Mouse (Mus musculus) left cerebral cortex, postnatal 36 days (tissue): ENCODE measurements around the gene Clasp2. TPM values are rescaled to one million over a fixed set of nuclear protein-coding genes. Genes with fewer than 3 reads are reported as not detected.

Source experiments
- DNase-seq, 2 experiments: peaks; one replicate each; pipeline ENCODE4 v3.0.0; 2021 to 2022; ENCODE audit warnings: low spot score in 2 of 2, mixed read lengths in 1 of 2
- intact Hi-C: fragments of 180-260 bp; cut with DNase I; formaldehyde crosslinking; loops from one replicate; pipeline ENCODE4 v1.15.1; 2025
- total RNA-seq, 2 experiments: library from RNA; stranded (reverse); gene quantifications; 2 replicates each; pipeline ENCODE4 v1.2.3; 2021

Clasp2 gene
- total RNA-seq, 2 experiments from 2014 or later: 226 to 229 TPM

DNA sequence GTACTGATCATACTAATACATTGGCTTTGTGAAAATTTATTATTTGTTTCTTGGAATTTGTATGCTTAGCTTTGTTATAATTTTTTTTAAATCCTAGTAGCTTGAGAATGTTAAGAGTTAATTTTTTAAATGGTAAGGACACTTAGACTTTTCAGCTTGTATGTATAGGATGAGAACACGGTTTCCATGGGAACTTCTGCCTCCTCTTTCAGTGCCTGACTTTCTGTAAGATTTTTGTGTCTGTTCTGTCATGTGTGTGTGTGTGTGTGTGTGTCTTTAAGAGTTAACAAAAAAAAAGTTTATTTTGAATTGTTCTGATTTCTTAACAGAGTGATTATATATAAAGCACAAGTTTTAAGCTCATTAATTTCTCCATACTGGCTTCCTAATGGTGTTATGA, 70.1 kb downstream of the Clasp2 start:
- intact Hi-C loops: no loop called here
- DNase-seq: no peak

DNA sequence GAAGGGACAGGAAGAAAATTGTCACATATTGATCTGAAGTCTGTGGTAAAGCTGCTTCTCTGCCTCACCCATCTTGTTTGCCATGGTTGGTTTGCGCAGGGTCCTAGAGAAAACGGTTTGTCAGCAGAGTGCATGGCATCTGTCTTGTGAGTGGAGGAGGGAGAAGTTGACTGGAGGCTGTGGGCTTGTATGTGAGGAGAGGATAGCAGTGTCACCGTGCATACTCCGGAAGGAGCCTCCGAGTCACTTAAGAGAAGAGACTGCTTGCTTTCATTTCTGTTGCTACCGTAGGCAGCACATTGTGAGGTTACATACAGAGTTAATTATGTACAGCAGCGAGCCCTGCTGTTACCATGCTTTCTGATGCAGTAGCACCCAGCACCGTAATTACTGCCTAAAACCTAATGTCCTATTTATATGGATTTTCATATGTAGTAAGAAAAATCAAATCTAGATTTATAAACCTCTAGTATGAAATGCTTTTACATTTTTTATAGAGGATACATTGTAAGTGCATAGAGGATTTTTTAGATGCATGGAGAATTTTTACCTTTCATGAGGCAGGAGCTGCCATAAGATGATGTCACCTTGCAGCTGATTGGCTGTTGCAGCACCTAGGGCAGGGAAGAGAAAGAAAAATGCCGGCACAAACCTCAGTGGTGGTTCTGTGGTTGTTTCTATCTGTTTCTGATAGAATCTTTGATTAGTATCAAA, 70.8 kb downstream of the Clasp2 start:
- intact Hi-C loops: loop anchor here (2.0 kb wide), 1 partner anchor 19 kb away; no protein-coding TSS in a partner anchor
- peak; percentile 74 to 77 for DNase-seq

DNA sequence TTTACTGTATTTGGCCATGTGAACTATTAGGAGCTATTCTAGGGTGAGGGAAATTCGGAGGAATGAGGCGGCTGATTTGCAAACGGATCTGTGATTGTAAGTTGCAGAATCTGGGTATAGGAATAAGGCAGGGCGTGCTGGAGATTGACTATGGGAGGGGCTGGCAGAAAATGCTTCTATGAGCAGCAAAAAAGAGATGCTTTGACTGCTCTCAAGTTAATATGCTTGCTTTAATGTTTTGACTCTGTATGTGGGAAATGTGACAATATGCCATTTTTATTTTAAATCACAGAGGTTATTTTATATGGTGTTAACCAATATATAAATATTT, 71.4 kb downstream of the Clasp2 start:
- intact Hi-C loops: loop anchor here (2.0 kb wide), 1 partner anchor 20 kb away; no protein-coding TSS in a partner anchor
- no peak for DNase-seq

DNA sequence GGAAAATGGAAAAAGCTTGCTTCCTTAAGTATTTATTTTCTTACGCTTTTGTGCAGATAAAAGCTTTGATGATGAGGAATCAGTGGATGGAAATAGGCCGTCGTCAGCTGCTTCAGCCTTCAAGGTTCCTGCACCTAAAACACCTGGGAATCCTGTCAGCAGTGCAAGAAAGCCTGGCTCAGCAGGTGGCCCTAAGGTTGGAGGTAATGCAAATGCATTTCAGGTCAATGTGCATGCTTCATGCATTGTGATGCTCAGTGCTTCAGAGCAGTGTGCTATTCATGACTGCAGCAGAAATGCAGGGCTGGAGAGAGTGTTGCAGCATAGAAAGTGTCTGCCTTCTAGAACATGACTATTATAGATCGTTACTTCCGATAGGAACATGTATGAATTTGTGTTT, 71.8 kb downstream of the Clasp2 start:
- intact Hi-C loops: loop anchor here (2.0 kb wide), 1 partner anchor 20 kb away; no protein-coding TSS in a partner anchor
- DNase-seq: no peak

DNA sequence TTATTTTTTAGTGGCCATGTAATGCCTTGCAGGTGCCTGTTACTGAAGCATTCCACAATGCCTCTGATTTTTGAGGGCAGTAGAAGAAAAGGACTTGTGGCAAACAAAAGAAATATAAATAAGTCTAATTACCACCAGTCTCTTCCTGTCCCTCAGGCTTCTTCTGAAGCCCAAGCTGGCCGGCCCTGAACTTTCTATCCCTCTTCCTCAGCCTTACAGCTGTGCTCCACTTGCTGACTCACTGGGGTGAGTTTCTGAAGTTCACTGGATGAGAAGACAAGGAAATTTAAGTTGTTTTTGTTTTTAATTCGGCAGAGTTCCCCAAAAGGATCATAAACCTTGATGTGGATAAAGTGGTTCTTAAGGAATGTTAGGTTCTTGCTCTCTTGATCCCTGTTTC, 74.6 kb downstream of the Clasp2 start:
- intact Hi-C loops: no loop called here
- no peak for DNase-seq

DNA sequence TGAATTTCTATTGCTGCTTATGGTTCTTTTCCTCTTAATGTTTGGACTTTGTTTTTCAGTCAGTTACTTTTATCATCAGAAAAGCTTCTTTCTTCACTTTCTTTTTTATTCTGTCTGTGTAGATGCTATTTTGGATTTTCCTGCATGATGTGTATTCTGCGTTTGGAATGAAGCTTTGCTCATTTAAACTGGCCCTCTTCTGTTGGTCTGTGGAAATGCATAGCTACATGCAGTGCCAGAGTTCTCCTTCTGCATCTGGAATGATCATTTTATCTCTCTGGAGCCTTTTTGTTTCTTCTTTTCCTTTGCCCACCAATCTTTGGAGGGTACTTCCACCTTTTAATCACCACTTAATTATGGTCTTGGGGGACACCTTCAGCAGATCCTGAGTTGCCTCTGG, 80.9 kb downstream of the Clasp2 start:
- intact Hi-C loops: loop anchor here (10.0 kb wide), 1 partner anchor 77 kb away; the partner anchor contains the start of gene Clasp2
- no peak for DNase-seq

DNA sequence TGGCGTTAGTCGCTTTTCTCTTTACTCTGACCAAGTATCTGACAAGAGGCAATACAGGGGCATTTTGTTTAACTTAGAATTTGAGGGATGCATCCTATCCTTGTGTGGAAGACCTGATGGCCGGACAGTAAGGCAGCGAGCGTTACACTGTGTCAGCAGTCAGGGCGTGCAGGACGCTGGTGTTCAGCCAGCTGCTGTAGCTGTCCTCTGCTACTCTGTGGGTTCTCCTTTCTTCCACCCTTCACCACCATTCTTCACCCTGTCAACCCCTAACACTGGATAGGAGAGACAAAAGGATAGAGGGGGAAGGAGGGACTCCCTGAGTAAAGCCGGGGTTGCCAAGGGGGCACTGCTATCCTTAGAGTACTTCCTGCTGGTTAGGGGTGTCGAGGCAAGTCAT, 87.4 kb downstream of the Clasp2 start:
- no peak for DNase-seq
- intact Hi-C loops: loop anchor here (10.0 kb wide), 1 partner anchor 84 kb away; the partner anchor contains the start of gene Clasp2

DNA sequence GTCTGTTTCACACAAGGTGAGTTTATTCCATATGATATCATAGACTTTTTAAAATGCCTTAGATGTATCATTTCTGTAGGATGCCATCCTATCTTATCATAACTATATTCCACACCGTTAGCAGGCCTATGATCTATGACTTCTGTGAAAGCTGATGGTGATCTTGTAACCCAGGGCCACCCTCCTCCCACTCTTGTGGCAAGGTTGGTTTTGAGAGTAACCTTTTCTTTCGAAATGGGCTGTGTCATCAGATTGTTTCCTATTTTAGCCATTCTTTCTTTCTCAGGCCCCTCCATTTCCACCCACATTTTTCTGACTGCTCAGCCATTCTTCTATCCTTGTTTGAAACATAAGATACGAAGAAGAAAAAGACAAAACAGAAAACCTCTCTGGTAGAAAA, 88.9 kb downstream of the Clasp2 start:
- intact Hi-C loops: no loop called here
- no peak for DNase-seq

DNA sequence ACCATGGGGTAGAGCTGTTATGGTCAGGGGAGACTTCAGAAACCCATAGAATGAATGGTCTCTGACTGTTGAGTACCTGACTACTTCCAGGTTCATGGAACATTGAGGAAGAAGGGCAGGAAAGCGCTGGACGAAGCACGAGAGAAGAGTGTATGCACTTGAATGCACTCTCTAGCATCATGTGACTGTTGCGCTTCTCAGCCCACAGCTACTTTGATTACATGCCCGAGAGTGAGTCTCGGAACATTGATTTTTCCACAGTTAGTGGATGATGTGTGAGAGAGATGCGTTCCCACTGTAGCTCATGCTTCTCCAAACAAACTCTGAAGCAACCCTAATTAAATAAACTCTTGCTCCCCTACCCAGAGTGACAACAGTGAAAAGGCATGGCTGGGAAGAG, 92.2 kb downstream of the Clasp2 start:
- intact Hi-C loops: no loop called here
- DNase-seq: no peak

DNA sequence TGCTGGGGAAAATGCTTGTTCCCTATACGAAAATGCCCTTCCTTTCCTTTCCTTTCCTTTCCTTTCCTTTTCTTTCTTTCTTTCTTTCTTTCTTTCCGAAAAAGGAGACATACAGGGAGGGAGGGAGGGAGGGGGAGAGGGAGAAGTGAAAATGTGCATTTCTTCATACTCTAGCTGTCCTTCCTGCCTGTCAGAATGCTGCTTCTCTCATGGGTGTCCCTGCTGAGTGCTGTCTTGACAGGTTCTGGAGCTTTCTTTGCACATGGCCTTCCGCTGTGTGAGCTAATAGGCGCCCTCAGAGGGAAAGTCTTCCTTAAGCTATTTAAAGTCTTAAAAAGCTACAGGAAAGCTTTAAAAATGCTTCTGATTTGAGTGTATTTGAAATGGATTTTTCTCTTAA, 95.7 kb downstream of the Clasp2 start:
- intact Hi-C loops: no loop called here
- DNase-seq: no peak

DNA sequence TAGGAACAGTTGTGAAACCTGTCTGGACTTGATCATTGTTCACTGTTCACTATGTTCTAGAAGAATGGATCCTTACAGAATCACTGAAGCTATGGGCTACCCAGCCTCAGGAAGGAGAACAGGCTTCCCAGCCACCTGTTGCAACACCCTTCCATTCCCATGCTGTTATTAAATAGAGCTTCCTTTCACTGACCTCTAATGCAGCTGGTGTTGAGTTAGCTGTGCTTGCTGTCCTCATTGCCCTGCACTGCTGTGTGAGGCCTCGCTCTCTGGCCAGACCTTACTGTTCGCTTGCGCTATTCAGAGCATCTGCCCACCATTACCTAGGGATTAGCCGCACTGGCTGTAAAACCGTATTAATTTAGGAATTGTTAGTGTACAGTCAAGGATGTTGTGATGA, 96.2 kb downstream of the Clasp2 start:
- DNase-seq: no peak
- intact Hi-C loops: no loop called here

DNA sequence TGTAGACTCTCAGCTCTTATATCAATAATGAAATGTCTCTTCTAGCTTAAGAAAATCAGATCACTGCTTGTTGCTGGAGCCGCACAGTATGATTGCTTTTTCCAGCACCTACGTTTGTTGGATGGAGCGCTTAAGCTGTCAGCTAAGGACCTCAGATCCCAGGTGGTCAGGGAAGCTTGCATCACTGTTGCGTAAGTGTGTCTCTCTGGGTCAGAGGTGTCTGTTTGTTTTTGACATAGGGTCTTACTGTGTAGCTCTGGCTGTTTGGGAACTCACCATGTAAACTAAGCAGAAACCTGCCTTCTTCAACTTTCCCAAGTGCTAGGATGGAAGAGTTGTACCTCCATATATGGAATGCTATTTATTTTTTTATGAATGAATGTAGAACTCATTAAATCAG, 102.8 kb downstream of the Clasp2 start:
- intact Hi-C loops: no loop called here
- no peak for DNase-seq

DNA sequence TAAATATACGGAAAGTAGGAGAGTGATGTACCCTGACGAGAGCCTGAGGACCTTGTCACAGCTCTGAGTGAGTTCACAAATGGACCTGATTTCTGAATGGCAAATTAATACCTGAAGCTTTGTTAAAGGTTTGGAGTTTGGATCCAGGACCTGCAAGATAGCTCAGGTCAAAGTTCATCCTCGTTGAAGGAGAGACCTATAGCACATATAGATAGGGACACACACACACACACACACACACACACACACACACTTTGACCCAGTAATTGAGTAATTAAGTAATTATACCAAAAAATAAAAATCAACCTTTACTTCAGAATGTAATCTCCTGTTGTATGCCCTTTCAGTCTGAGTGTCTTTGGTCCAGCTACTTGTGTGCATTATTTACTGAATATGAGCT, 114.2 kb downstream of the Clasp2 start:
- intact Hi-C loops: loop anchor here (5.0 to 10.0 kb wide), 2 partner anchors 47 to 111 kb away; partner anchors contain the start of gene Clasp2

DNA sequence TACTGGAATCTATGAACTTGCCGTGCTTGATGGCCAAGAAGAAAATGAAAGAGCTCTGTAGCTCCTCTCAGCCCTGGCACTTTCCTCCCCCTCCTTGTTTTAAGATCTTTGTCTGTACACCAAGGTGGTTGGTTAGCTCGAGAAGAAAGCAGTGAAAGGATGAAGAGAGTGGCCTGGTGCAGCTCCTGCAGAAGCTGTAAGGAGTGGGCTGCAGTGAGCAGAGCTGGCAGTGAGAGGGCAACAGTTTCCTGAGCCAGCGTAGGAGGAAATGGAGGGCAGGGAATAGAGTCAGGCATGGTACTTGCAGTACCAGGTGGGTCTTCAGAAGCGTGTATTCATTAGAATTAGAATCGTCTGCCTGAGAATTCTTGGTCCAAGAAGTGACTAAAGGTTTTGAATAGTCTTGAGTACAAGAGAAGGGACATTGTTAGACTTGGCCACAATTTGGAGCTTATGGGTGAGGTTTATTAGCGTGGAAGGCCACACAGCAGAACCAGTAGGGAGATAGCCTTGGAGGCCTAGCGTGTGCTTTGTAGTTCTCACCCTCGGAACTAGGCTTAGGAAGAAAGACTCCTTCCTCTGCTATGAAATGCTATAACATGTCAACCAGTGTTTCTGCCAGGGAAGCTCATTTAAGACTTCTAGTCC, 116.1 kb downstream of the Clasp2 start:
- intact Hi-C loops: loop anchor here (5.0 to 10.0 kb wide), 2 partner anchors 45 to 113 kb away; partner anchors contain the start of gene Clasp2
- DNase-seq: no peak

More for the DNA sequence above, 114.2 kb downstream of the Clasp2 start:
- no peak for DNase-seq

DNA sequence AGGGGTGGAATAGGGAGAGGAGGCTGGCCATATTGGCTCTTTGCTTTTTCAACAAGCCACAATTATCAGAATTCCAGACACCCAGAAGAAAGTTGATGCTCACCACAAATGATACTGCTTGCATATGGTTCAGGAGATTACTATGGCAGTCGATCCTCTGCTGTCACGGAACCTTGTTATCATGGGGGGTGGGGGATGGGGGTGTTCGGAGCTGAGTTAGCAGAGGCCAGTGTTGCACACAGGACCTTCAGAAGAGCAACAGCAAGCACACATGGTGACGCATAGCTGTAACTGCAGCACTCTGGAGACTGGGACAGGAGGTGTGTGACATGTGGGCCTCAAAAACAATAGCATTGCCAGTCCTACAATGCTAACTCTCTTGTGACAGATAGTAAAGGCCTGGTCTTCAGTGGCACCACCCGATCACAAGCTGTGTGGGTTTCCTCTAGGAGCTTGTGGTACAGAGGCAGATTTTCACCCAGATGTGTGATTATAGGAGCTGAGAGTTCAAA, 116.7 kb downstream of the Clasp2 start:
- no peak for DNase-seq
- intact Hi-C loops: loop anchor here (5.0 to 10.0 kb wide), 2 partner anchors 44 to 113 kb away; partner anchors contain the start of gene Clasp2

DNA sequence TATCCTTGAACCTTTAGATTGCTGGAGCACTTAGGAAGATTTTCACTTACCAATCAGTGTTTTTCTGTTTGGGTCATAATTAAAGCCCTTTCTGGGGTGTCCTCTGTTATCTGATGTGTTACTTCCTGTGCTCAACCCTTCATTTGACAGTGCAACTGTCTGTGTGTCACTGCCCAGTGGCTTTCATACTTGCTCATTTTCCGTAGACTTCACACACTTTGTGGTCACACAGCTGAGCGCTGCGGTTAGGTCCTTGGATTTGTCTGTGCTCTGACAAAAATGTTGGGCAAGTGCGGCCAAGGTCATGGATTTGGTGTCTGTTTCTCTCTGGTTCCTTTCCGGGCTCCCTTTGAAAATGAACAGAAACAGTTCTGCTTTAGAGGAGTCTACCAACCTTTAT, 118.1 kb downstream of the Clasp2 start:
- no peak for DNase-seq
- intact Hi-C loops: loop anchor here (5.0 to 10.0 kb wide), 2 partner anchors 43 to 115 kb away; partner anchors contain the start of gene Clasp2

DNA sequence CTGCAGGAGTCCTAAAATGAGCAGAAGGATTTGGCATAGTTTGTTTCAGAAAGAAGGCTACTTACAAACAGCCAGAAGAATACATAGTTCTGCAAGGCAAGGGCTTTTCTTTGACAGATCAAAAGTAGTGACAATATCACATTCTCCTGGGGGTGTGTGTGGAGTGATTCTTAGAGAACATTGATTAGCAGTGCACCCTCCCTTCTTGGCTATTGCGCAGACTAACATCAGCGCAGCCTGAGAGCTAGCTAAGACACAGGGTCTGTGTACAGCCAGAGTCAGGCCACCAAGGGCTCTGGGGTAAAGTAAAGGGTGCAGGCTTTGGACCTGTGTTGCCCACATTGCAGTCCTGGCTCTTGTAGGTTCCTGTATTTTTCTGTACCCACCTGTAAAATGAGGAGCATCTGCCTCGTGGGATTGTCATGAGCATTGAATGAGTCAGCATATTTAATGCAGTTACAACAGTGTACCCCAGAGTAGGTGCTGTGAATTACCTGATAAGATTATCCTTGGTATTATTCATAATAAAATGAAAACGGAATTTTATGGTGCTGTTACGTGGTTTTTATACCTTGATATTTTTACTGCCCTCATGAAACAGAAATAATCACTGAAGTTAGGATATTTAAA, 122.2 kb downstream of the Clasp2 start:
- no peak for DNase-seq
- intact Hi-C loops: no loop called here

DNA sequence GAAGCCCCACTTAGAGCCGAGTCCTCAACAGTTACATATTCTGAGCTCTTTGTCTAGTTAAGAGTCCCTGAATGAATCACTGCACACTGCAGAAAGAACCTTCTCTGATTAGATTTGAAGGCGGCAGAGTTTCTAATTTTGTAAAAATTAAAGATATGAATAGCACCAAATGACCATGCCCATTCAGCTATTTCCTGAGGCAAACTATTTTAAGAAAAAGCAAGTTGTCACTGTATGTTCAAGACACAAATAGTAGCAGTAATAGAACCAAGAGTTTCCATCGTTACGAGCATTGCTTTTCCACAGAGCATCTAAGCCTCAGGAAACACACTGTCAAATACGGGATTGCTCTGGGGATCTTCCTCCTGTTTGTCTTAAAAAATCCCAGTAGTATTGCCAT, 126.7 kb downstream of the Clasp2 start:
- DNase-seq: no peak
- intact Hi-C loops: no loop called here

DNA sequence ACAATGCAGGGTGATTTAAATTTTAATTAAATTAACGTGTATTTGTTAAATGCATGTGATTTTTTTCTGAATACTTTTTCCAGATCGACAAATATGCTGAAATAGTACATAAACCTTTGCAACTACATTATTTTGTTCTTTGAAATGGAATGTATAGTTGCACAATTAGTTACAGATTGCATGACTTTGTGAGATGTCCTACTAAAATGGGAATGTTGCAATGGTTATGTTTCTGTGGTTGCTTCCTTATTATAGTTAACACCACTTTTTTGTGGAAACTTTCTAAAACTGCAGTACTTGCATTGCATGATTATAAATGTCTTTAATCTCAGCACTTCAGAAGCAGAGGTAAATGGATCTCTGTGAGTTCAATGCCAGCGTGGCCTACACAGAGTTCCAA, 153.6 kb downstream of the Clasp2 start:
- intact Hi-C loops: no loop called here
- no peak for DNase-seq

DNA sequence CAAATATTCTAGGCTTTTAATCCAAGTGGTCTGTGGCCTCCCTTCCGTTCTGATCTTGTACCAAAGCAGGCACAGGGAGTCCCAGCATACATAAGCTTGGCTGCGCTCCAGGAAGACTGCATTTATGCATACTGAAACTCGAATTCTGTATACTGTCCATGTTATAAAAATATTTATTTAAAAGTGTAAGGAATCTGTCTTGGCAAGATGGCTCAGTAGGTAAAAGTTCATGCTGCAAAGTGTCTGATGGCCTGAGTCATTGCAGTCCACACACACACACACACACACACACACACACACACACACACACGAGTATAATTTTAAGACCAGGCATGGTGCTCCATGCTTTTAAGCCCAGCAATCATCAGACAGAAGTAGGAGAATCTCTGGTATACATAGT, 161.9 kb downstream of the Clasp2 start:
- DNase-seq: no peak
- intact Hi-C loops: loop anchor here (5.0 to 10.0 kb wide), 2 partner anchors 46 to 158 kb away; partner anchors contain the start of gene Clasp2
